Mouse (Mus musculus) brown adipose tissue, adult 24 weeks (tissue): ENCODE measurements around the gene Gm20671. TPM values are rescaled to one million over a fixed set of nuclear protein-coding genes. Genes with fewer than 3 reads are reported as not detected.
"Not testable (repeated sequence)": the region's sequence is repeated elsewhere in the genome, so short reads cannot be mapped to it uniquely, and the experiment has no call there.

Source experiments
- H3K27ac ChIP-seq: fragments of 200-500 bp; replicated peaks from 2 replicates; pipeline ENCODE4 v1.5.1; 2012; ENCODE audit warnings: low read depth, mild to moderate bottlenecking, low read length
- H3K4me1 ChIP-seq: fragments of 200-500 bp; 2 replicates; pipeline ENCODE4 v1.6.1; 2012; ENCODE audit warnings: low read length, mixed read lengths; ENCODE audit not compliant: control insufficient read depth, insufficient read depth, insufficient read length
- H3K4me3 ChIP-seq: fragments of 200-500 bp; 2 replicates; pipeline ENCODE4 v1.5.1; 2012; ENCODE audit warnings: low read depth, mild to moderate bottlenecking, low read length, moderate library complexity; ENCODE audit not compliant: insufficient read depth
- polyA plus RNA-seq: library from polyadenylated mRNA; stranded (reverse); fragments of >200 nt; gene quantifications from 2 replicates; pipeline ENCODE4 v1.2.4, GENCODE M21; 2012; ENCODE audit not compliant: missing spikeins, insufficient read depth, insufficient read length

Gene Gm20671
- polyA plus RNA-seq, 1 experiment: not detected

DNA sequence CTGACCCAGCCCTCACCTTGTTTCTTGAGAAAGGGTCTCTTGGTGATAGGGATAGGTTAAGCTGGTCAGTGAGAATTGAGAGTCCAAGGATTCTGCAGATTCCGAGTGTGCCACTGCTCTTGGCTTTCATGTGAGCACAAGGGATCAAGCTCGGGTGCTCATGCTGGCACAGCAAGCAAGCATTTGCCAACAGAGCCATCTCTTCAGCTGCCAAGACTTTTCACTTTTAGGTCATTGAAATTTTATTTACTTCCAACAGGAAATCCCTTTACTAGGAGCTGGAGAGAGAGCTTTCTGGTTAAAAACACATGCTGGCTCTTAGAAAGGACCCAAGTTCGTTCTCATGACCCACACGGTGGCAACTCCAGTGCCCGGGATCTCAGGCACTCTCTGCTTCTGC lies 10.1 kb upstream of the Gm20671 start:
- H3K4me3 ChIP-seq: no peak overlapping the region
- no peaks in the 10 kb centered on the region; the same call in 1 of the 2 replicates for H3K4me1 ChIP-seq
- no peak overlapping the region for H3K27ac ChIP-seq

DNA sequence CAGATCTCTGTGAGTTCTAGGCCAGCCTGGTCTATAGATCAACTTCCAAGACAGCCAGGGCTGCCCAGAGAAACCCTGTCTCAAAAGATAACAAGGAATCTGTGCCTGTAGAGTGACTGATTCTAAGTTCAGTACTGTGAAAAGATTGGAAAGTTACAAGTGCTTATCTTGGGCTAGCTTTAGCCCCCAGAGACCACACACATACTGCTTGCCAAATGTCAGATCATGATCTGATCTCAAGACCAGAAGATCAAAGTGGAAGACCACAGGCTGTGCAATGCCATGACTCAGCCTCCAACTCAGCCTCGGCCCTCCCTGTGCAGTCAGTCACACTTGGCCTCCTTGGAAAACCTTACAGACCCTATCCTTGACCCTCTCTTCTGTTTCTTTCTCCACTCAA lies 7.6 kb upstream of the Gm20671 start:
- Histone ChIP-seq H3K4me3 (no peak overlapping the region), H3K4me1 (no peaks in the 10 kb centered on the region; the same call in 1 of the 2 replicates)

DNA sequence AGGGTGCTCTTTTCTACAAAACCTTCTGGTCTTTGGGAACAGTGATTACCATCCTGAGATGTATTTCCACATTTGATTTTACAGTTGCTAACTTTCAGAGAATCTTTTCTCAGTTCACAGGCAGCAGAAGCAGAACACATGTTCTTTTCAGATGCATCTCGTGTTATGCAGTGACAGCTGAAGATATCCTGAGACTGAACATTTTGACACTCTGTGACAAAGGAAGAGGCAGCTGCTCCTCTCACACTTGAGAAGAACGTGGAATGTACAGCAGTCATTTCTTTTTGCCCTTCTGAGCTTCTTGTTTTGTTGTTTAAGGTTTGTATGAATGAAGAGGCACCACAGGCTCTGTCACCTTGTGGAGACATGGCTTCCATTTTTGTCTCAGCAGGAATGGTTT lies 3.1 kb upstream of the Gm20671 start:
- no peaks in the 10 kb centered on the region; the same call in 1 of the 2 replicates for H3K4me1 ChIP-seq
- H3K4me3 ChIP-seq: no peak overlapping the region
- no peak overlapping the region for H3K27ac ChIP-seq

More for the DNA sequence above, 7.6 kb upstream of the Gm20671 start:
- H3K27ac ChIP-seq: no peak overlapping the region

DNA sequence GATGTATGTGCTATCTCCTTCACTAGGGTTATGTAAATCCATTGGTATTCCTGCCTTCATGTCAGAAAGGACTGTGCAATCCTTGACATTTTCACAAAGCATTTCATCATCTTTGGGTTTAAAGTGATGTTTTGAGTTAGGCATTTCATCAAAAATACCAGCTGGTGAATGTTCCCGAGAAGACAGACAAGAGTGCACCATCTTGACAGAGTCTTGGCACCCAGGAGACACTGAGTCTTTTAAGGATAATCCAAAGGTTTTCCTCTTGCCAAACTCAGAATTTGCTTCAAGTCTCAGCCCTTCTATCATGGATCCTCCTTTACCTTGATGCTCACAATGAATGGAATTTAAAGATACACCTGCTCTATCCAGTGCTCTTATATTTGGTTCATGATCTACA lies 1.9 kb upstream of the Gm20671 start:
- H3K4me3 ChIP-seq, H3K4me1 ChIP-seq, H3K27ac ChIP-seq: not testable (repeated sequence)

DNA sequence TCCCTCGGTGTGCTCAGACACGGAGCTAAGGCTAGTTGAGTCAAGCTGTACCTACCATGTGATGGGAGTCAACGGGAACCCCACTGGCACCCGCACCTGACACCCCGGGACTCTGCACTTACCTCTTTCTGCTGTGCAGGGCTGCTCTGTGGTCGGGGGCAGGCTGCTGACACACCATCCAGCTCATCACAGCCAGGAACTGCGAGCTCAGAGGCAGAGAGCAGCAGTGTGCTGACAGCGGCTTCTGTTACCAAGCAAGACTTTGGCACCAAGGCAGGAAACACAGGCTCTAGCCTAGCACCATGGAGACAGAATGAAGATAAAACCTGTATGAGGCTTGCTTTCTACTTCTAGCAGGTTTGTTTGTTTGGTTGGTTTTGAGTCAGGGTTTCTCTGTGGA lies 6.4 kb downstream of the Gm20671 start:
- no peak overlapping the region for H3K4me3 ChIP-seq
- no peak overlapping the region for H3K27ac ChIP-seq
- no peaks in the 10 kb centered on the region for H3K4me1 ChIP-seq

DNA sequence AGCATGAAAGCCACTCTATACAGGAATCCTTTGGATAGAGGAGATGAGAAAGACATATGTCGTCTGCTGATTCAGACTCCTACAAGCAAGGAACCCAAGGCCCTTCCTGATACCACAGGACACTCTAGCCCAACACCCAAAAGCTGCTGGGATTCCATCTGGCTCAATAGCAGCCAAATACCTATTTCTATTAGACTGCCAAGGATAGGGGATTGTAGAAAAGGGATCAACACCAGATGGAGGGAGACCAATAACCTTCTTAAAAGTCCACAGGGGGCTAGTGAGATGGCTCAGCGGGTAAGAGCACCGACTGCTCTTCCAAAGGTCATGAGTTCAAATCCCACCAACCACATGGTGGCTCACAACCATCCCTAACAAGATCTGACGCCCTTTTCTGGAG lies 11.5 kb downstream of the Gm20671 start:
- Histone ChIP-seq H3K27ac (no peak overlapping the region), H3K4me3 (no peak overlapping the region), H3K4me1 (no peaks in the 10 kb centered on the region)

DNA sequence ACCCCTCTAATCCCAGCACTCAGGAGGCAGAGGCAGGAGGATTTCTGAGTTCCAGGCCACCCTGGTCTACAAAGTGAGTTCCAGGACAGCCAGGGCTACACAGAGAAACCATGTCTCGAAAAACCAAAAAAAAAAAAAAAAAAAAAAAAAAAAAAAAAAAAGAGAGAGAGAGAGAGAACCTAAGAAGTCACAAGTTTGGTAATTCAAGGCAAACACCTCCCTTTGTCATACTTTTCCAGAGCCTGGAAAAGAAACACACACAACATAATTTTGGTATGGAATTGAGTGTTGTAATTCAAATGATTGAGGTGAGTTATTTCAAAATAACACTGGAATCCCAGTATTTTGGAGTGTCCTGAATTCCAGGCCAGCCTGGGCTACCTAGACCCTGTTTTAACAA lies 40.5 kb downstream of the Gm20671 start:
- H3K4me1 ChIP-seq, H3K27ac ChIP-seq, H3K4me3 ChIP-seq: not testable (repeated sequence)

DNA sequence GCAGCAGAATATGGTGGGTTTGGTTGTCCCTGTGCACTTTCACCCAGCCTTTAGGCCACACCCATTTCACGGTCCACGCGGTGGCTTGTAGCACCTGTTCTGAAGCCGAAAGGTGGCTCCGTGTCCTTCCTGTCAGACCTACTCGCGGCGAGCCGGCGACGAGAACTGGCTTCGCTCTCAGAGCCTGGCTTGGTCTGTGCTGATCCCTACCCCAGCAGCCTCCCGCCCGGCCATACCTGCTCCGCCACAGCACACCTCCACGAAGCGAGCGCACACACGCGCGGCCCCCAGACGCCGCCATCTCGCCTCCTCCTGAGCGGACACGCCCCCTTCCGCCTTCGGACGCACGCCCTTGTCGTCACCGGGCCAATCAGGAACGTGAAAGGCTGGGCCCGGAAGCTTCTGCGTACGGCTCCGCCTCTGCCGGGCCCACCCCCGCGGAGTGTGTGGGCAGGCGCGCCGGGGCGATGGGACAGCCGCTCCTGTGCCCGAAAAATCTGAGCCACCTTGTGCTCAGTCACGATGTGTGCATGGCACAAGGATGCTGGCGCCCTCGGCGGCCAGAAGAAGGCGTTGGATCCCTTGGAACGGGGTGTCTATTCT lies 41.5 kb downstream of the Gm20671 start, which contains the start of gene Pisd:
Pisd (minus strand) TSS at position 334 of the 603 bp plus-strand sequence.
- Histone ChIP-seq H3K27ac (no peak within 1 kb of the TSS; the same call in 1 of the 2 replicates), H3K4me1 (no peaks in the 10 kb centered on the region), H3K4me3 (peak within 1 kb of the TSS; percentile 72)

DNA sequence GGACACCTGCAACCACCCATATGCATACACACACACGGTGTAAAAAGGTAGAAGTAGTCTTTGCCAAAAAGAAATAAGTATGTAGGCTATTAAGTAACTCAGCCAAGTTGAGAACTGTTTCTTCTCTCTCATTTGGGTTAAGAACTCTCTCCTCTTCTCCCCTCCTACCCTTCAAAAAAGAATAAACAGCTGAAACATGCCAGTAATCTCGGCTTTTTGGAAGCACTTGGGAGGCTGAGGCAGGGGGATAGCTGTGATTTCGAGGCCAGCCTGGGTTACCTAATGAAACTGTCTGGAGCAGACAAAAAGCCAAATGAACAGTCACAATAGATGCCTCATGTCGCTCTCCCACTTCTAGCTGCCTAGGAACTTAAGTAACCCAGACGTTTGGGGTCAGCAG lies 42.2 kb downstream of the Gm20671 start:
- Histone ChIP-seq H3K4me3 (peak overlapping the region; percentile 72), H3K27ac (no peak overlapping the region), H3K4me1 (no peaks in the 10 kb centered on the region)

DNA sequence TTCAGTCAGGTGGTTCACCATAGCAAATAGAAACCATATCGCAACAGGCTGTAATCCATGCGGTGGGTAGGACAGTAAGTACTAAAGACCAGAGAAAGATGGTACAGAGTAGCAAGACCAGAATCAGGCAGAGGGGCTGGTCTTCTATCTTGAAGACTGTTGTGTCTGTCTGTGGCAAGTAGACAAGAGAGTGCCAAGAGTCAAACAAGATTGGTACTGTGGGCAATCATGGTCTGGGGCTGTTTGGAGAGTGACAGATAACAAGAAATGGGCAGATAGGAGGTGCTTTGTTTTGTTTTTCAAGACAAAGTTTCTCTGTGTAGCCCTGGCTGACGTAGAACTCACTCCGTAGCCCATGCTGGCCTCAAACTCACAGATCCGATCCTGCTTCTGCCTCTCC lies 45.3 kb downstream of the Gm20671 start:
- H3K4me1 ChIP-seq: no peaks in the 10 kb centered on the region
- H3K4me3 ChIP-seq: no peak overlapping the region
- H3K27ac ChIP-seq: no peak overlapping the region

DNA sequence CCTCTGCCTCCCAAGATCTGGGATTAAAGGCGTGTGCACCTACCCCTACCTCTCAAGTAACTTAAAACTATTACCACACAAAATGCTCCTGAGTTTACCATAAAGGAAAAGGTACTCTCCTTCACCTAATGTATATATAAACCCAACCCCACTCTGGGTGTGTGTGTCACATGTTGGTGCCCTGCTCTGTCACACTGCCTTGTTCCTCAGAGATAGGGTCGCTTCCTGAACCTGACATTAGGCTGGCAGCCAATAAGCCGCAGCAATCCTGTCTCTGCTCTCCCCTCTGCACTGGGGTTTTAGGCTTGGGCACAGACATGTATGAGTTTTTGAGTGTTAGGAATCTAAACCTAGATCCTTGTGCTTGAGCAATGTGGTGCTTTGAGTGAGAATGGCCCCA lies 48.7 kb downstream of the Gm20671 start:
- H3K4me1 ChIP-seq: no peaks in the 10 kb centered on the region
- H3K27ac ChIP-seq: no peak overlapping the region
- H3K4me3 ChIP-seq: no peak overlapping the region

DNA sequence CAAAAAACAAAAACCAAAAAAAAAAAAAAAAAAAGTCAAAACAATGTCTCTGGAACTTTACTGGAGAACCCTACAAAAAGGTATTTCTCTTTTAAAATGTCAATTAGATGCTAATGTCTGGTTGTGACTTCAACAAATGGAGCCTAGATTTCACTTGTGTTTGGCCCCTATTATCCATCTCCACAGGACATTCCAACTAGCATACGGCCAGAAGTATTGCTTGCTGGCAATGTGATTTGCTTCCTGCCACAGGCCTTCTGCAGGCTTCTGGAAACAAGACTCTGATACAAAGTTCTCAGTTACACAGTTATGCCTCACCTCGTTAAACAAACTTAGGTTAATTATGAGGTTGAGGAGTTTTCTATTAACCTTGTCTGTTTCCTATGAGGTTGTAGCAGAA lies 54.5 kb downstream of the Gm20671 start:
- H3K27ac ChIP-seq: no peak overlapping the region
- no peak overlapping the region for H3K4me3 ChIP-seq
- no peaks in the 10 kb centered on the region for H3K4me1 ChIP-seq

DNA sequence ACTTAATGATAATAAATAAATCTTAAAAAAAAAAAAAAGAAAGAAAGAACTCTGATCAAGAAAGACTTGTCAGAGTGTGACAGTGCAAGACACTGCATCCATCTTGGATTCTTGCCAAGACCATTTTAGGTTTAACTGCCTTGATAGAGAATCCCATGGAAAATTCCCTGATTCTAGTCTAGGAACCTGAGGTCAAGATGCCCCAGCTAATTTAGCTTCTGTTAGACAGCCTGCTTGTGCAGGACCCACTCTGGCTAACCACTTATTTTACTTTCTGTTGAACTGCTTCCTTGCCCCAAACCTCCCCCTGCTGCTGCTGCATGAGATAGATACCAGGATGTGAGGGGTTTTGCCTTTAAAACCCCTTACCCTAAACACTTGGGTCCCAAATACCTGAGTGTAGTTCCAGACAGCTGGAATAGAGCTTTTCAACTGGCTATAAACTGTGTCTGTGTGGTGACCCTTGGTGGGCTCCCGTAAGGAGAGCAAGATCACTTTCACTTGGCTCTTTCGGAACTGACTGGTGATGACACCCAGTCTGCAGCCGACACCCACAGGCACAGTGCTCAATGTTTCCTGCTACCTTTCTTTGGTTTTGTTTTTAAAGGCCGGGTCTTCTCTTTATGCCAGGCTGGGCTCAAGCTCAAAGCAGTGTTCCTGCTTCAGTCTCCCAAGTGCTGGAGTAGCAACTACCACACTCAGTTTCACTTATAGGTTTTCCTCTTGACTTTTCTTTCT lies 59.1 kb downstream of the Gm20671 start:
- Histone ChIP-seq H3K4me1 (no peaks in the 10 kb centered on the region), H3K4me3 (no peak overlapping the region), H3K27ac (no peak overlapping the region)

DNA sequence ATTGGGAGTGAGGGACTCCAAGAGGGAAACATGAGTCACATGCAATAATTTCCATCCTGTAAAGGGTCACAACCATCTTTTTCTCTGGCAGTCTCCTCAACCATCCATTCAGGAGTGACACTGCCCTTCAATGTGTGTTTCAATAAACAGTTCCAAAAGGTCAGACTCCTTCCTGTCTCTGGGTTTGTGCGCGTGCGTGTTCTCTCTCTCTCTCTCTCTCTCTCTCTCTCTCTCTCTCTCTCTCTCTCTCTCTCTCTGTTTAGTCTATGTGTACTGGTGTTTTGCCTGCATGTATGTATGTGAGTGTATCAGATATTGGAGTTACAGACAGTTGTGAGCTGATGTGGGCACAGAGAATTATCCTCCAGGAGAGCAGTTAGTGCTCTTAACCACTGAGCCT lies 59.9 kb downstream of the Gm20671 start:
- H3K4me1 ChIP-seq: peaks cover 2% of the 10 kb centered on the region; the same call in 1 of the 2 replicates
- no peak overlapping the region for H3K27ac ChIP-seq
- H3K4me3 ChIP-seq: no peak overlapping the region

DNA sequence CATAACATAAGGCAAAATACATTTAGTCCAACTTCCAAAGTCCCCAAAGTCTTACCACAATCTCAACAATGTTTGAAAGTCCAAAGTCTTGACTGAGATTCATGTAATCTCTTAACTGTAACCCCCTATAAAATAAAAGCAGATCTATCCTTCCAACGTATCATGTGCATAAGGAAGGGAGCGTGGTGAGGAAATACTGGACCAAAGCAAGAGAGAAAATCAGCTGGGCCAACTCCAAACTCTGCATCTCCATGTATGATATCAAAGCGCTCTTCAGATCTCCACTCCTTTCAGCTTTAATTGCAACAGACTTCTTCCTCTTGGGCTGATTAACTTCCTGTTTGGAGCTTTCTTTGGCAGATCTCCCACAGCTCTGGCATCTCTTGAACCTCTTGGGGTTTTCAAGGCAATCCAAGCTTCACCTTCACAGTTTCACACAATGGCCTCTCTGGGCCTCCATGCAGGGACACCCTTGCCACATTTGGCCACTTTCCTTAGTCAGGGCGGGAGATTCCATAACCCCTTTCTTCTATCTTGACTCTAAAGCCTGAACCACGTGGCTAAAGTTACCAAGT lies 65.3 kb downstream of the Gm20671 start:
- no peak overlapping the region for H3K4me3 ChIP-seq
- peak overlapping the region; percentile 18; the same call in 1 of the 2 replicates for H3K27ac ChIP-seq
- H3K4me1 ChIP-seq: peaks cover 6% of the 10 kb centered on the region; the same call in 1 of the 2 replicates

DNA sequence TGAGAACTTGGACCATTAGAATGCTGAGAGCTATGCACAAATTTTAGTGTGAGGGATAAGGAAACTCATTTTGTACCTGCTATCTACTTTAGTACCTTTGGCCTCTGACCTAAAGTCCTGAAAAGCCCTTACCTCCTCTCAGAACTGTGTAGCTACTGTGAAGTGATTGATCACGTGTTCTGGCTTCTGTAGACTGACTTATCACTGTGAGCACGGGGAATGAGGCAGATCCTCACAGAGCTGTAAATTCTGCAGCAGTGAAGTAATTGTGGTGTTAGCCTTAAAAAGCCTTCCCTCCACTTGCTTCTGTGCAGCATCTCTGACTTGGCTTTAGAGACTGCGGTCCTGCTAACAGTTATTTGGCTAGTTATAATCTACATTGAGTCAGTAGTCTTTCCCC lies 66.1 kb downstream of the Gm20671 start:
- H3K4me1 ChIP-seq: peaks cover 6% of the 10 kb centered on the region; the same call in 1 of the 2 replicates
- H3K4me3 ChIP-seq: no peak overlapping the region
- no peak overlapping the region for H3K27ac ChIP-seq
